Mouse (Mus musculus): ENCODE results near the gene Fxn. TPM values are rescaled to one million over a fixed set of nuclear protein-coding genes. Genes with fewer than 3 reads are reported as not detected.
"Not testable (repeated sequence)": the region's sequence is repeated elsewhere in the genome, so short reads cannot be mapped to it uniquely, and the experiment has no call there.

Gene Fxn
- polyA plus RNA-seq, 1 experiment from 2014 or later: 64.6 TPM

DNA sequence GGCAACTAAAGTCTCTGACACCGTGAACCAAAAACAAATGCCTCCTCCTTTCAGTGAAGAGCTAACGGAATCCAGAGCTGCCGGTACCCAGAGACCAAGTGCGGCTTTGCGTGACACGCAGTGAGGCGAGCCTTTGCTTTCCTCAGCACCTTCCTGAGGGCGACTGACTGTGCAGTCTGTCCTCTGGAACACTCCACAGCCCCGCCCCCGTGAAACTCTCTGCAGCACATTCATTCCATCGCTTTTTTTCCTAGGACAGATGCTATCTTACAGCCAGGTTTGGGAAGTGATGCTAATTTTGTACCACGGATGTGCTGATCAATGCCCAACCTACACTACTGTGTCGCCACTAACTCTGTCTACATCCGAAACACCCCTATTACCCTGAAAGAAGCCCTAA, 17.7 kb downstream of the Fxn start:
- WGBS: 86% methylated on average over 14 of the region's 14 CpGs
- H3K27ac ChIP-seq: no peak overlapping the region
- peaks cover 39% of the 10 kb centered on the region; the same call in 1 of the 2 replicates for H3K36me3 ChIP-seq

DNA sequence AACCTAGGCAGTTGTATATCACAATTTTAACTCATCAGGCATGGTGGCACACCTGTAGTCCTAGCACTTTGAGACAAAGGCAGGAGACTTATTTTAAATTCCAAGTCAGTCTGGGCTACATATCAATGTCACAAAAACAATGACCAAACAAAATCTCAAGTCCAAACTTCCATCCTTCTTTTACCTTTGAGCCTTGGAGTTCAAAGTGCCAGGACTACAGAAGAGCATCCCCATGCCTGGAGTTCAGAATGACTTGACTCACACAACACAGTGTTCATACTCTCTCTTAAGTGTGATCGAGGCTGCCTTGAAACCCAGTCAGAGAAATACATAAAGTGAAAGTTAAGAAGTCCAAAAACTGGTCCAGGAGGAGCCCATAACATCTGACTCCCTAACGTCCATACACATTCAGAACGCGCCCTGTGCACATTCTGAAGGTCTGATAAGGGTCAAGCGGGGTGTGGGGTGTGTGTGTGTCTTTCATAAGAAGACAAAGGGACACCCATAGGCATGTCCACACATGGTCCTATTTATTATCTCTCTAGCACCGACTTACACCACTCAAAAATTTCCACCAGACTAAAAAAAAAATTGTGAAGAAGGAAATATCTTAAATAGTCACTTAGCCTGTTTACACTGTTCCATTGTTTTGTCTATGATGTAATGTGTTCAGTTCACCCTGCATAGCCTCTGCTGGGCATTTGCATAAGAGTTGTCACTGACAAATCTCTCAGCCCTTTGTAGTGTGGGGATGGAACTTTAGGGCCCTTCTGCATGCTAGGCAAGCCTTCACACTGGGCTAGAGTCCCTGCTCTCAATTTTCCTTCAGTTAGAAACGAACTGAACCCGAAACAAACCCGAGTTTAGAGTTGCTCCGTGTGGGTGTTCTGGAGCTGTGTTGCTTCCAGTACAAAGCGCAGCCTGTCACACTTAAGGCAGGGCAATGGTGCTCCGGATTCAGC, 20.7 kb downstream of the Fxn start:
- Histone ChIP-seq H3K9me3 (replicated peaks) (no peaks in the 10 kb centered on the region), H3K4me3 (no peak overlapping the region), H3K27me3 (no peaks in the 10 kb centered on the region), H3K4me1 (replicated peaks) (peaks cover 18% of the 10 kb centered on the region), H3K4me2 (no peak overlapping the region), H3K27ac (peak overlapping the region; percentile 38), H3K9ac (no peak overlapping the region), H3K36me3 (peaks cover 17% of the 10 kb centered on the region; the same call in 1 of the 2 replicates)
- WGBS: 59% methylated on average over 12 of the region's 12 CpGs
- no peak for ATAC-seq (replicated peaks; ENCODE audit: insufficient number of reproducible peaks, insufficient read depth, low FRiP score, low read depth)

More for the DNA sequence above, 17.7 kb downstream of the Fxn start:
- Histone ChIP-seq H3K4me3 (no peak overlapping the region), H3K9me3 (replicated peaks) (no peaks in the 10 kb centered on the region), H3K9ac (no peak overlapping the region), H3K27me3 (no peaks in the 10 kb centered on the region), H3K4me1 (replicated peaks) (peaks cover 18% of the 10 kb centered on the region), H3K4me2 (no peak overlapping the region)
- no peak for ATAC-seq (replicated peaks; ENCODE audit: insufficient number of reproducible peaks, insufficient read depth, low FRiP score, low read depth)

DNA sequence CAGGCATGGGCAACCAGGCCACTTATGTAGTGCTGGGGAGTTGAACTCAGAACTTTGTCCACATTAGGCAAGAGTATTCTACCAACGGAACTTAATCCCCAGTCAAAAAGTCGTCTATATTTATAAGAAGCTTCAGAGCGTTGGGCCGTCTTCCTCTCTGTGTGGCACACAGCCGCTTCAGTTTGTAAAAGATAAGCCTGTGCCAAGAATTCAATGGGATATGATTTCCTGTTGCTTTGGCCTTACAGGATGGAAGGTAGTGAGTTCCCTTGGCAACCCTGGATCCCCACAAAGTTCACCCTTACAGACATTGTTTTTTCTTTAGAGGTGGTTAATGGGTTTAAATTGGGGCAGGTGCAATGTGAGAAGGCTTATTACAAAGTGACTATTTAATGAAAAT, 22.0 kb downstream of the Fxn start:
- Histone ChIP-seq H3K4me1 (replicated peaks) (peaks cover 22% of the 10 kb centered on the region), H3K9me3 (replicated peaks) (no peaks in the 10 kb centered on the region), H3K27me3 (no peaks in the 10 kb centered on the region), H3K4me2 (no peak overlapping the region), H3K27ac (peak overlapping the region; percentile 68), H3K36me3 (peaks cover 14% of the 10 kb centered on the region; the same call in 1 of the 2 replicates), H3K4me3 (no peak overlapping the region), H3K9ac (no peak overlapping the region)
- 0 out of 2 replicates have a peak, but pooled peaks have one; percentile 34 for ATAC-seq (replicated peaks; ENCODE audit: insufficient number of reproducible peaks, insufficient read depth, low FRiP score, low read depth)
- WGBS: 15% methylated on average over 5 of the region's 5 CpGs

DNA sequence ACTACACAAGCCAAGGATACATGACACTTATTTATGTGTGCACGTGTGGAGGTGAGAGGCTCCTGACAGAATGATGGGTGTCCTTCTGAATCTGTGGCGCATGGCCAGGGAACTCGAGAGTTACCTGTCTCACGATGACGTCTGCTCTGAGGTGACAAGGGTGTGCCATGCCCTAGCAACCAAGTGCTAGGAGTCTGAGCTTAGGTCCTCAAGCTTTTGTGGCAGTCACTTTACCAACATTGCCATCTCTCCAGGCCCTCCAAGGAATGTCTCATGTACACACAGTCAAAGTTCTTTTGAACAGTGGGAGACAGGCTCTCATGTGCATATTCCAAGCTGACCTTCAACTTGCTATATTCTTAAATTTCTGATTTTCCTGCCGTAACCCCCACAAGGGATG, 22.4 kb downstream of the Fxn start:
- 69% methylated on average over 6 of the region's 6 CpGs for WGBS
- Histone ChIP-seq H3K9ac (no peak overlapping the region), H3K27ac (peak overlapping the region; percentile 68), H3K4me3 (no peak overlapping the region), H3K4me2 (no peak overlapping the region), H3K4me1 (replicated peaks) (peaks cover 22% of the 10 kb centered on the region), H3K9me3 (replicated peaks) (no peaks in the 10 kb centered on the region), H3K27me3 (no peaks in the 10 kb centered on the region), H3K36me3 (peaks cover 14% of the 10 kb centered on the region; the same call in 1 of the 2 replicates)
- no peak for ATAC-seq (replicated peaks; ENCODE audit: insufficient number of reproducible peaks, insufficient read depth, low FRiP score, low read depth)

DNA sequence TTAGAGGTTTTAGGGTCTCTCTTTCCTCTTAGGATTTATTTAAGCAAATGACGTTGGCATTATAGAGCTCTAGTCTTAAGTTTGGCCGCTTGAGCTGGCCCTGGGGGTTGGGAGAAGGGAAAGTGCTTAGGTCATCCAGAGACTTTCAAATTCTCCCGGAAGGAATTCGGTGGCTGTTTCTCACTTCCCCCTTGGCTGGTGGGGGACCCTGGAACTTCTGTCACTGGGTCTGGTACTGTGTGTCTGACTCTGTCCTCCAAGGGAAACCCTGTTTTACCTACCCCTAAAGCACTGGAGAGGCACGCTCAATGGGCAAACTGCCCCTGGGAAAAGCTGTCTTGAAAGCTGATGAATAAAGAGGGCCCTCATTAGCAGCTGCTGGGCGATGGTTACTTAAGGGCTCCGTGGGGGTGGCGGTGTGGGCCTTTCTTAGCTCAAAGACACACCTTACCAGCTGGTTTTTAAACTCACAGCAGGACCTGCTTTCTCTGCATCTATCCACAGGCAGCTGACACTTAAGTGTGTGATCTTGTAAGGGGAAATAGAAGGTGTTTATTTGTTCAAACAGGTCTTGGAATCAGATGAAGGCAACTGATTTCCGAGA, 26.6 kb downstream of the Fxn start:
- Histone ChIP-seq H3K27me3 (no peaks in the 10 kb centered on the region), H3K9ac (no peak overlapping the region), H3K27ac (no peak overlapping the region), H3K4me3 (no peak overlapping the region), H3K4me2 (no peak overlapping the region), H3K4me1 (replicated peaks) (peaks cover 30% of the 10 kb centered on the region), H3K36me3 (no peaks in the 10 kb centered on the region), H3K9me3 (replicated peaks) (no peaks in the 10 kb centered on the region)
- 35% methylated on average over 9 of the region's 9 CpGs for WGBS
- no peak for ATAC-seq (replicated peaks; ENCODE audit: insufficient number of reproducible peaks, insufficient read depth, low FRiP score, low read depth)

DNA sequence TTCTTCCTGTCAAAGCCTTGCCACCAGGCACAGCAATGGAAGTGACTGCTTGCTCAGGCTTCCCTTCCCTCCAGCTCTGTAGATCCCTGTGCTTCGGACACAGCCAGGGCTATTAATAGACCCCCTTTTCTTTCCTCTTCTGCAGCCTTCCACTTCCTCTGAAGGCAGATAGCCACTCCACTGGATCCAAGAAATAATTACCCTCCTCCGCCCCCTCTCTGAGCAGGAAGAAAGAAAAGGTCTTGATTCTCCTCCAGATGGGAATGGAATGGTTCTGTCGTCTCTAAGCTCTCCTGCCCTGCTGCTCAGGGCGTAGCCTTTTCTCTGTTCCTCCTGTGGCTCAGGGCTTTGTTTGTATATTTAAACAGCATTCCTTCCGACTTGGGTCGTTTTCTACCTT, 28.5 kb downstream of the Fxn start:
- peaks cover 23% of the 10 kb centered on the region for H3K4me1 ChIP-seq (replicated peaks)
- no peaks in the 10 kb centered on the region for H3K27me3 ChIP-seq
- 10% methylated on average over 6 of the region's 6 CpGs for WGBS

DNA sequence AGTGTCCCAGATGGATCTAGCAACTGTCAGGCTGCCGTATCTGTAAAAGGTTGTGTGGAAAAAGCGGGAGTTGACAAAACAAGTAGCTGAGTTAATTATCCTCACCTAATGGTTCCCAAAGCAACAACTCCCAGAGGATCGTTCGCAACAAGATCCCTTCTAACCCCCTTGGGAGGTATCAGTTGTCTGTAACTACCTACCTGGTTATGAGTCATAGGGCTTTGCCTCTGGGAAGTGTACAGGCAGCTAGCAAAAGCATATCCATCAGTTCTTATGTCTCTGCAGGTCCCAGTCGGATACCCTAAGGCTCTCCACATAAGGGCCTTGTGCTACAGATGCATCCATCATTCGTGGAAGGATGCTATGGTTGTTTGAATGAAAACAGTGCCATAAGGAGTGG, 37.1 kb downstream of the Fxn start:
- Histone ChIP-seq H3K9ac (no peak overlapping the region), H3K4me2 (no peak overlapping the region), H3K27me3 (no peaks in the 10 kb centered on the region), H3K27ac (no peak overlapping the region), H3K9me3 (replicated peaks) (no peaks in the 10 kb centered on the region), H3K4me3 (no peak overlapping the region), H3K4me1 (replicated peaks) (peaks cover 11% of the 10 kb centered on the region), H3K36me3 (no peaks in the 10 kb centered on the region)
- ATAC-seq (replicated peaks; ENCODE audit: insufficient number of reproducible peaks, insufficient read depth, low FRiP score, low read depth): no peak
- 83% methylated on average over 6 of the region's 6 CpGs for WGBS

More for the DNA sequence above, 28.5 kb downstream of the Fxn start:
- no peaks in the 10 kb centered on the region for H3K9me3 ChIP-seq (replicated peaks)
- H3K27ac ChIP-seq: peak overlapping the region; percentile 80
- no peak overlapping the region for H3K9ac ChIP-seq
- H3K4me2 ChIP-seq: peak overlapping the region; percentile 48
- peak; percentile 80 for ATAC-seq (replicated peaks; ENCODE audit: insufficient number of reproducible peaks, insufficient read depth, low FRiP score, low read depth)
- no peak overlapping the region for H3K4me3 ChIP-seq
- no peaks in the 10 kb centered on the region for H3K36me3 ChIP-seq

DNA sequence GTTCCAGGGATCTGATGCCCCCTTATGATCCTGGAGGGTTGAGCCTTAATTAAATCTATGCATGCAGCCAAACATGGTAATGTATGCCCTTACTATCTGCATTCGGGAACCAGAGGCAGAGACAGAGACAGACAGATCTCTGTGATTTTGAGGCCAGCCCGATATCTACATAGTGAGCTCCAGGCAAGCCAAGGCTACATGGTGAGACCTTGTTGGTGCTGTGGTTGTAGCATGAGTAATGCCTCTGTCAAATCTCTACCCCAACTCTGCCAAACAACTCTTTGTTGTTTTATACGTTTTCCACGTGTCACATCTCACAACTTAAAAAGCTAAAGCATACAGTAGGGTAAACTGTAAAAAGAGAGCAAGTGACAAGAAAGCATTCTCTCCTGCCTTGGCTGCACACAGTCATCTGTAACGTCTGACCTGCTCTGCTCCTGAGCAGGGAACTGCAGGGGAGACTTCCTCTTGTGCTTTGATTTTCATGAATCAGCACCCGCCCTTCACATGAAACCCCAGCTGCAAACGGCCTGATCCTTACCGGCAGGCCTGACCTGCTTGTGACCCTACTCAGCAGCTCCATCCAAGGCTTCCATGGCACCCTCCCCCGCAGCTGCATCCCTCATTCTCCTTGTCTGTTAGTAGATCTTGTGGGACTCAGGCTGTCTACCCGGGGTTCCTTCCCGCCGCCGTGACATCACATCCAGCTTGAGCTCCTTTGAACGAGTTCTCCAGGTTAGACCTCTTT, 38.4 kb downstream of the Fxn start:
- Histone ChIP-seq H3K9me3 (replicated peaks) (no peaks in the 10 kb centered on the region), H3K4me1 (replicated peaks) (peaks cover 8% of the 10 kb centered on the region), H3K27ac (no peak overlapping the region), H3K4me3 (no peak overlapping the region), H3K4me2 (no peak overlapping the region), H3K36me3 (no peaks in the 10 kb centered on the region), H3K9ac (no peak overlapping the region), H3K27me3 (no peaks in the 10 kb centered on the region)
- no peak for ATAC-seq (replicated peaks; ENCODE audit: insufficient number of reproducible peaks, insufficient read depth, low FRiP score, low read depth)
- WGBS: 20% methylated on average over 14 of the region's 14 CpGs

DNA sequence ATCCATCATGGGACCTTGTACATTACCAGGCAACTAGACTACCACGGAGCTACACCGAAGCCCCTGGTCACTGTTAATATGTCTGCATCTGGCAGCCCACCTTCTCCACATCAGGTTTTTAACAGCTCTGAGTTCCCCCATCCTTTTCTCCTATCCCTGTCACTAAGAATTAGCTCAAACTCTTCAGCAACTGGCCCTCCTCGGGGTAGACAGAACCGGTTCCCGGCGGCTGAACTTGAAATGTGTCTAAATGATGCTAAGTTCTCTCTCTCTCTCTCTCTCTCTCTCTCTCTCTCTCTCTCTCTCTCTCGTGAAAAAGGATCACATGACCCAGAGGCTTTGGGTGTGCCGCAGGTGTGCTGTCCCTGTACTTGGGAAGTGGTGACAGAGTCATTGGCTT, 39.1 kb downstream of the Fxn start:
- WGBS: 76% methylated on average over 8 of the region's 8 CpGs
- Histone ChIP-seq H3K4me1 (replicated peaks) (peaks cover 8% of the 10 kb centered on the region), H3K9ac (no peak overlapping the region), H3K4me3 (no peak overlapping the region), H3K27ac (no peak overlapping the region), H3K4me2 (no peak overlapping the region), H3K27me3 (no peaks in the 10 kb centered on the region), H3K9me3 (replicated peaks) (no peaks in the 10 kb centered on the region), H3K36me3 (no peaks in the 10 kb centered on the region)
- no peak for ATAC-seq (replicated peaks; ENCODE audit: insufficient number of reproducible peaks, insufficient read depth, low FRiP score, low read depth)

DNA sequence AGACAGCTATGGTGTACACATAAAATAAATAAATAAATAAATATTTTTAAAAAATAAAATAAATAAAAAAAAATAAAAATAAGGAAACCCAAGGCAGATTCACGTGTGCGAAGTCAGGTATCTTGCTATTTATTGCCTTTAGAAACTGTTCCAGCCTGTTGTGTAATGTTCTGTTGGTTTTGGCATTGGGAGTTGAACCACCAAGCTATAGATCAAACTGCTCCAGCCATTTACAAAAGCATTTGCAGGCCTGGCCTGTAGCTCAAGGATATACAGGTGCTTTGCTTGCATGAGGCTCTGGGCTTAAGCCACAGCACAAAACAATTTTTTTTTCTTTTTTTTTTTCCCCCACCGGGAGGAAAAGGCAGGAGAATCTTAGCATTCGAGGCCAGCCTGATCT, 42.4 kb downstream of the Fxn start:
- Histone ChIP-seq H3K27ac (no peak overlapping the region), H3K9ac (no peak overlapping the region), H3K4me1 (replicated peaks) (peaks cover 8% of the 10 kb centered on the region), H3K27me3 (no peaks in the 10 kb centered on the region), H3K9me3 (replicated peaks) (no peaks in the 10 kb centered on the region), H3K36me3 (no peaks in the 10 kb centered on the region), H3K4me2 (no peak overlapping the region), H3K4me3 (no peak overlapping the region)
- no peak for ATAC-seq (replicated peaks; ENCODE audit: insufficient number of reproducible peaks, insufficient read depth, low FRiP score, low read depth)
- 82% methylated on average over 4 of the region's 4 CpGs for WGBS

DNA sequence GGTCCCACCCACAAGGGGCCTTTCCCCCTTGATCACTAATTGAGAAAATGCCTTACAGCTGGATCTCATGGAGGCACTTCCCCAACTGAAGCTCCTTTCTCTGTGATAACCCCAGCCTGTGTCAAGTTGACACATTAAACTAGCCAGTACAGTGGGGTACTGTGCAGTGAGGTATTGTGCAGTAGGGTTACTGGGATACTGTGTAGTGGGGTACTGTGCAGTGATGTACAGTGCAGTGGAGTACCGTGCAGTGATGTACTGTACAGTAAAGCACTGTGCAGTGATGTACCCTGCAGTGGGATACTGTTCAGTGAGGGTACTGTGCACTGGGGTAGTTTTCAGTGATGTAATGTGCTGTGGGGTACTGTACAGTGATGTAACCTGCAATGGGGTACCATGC, 48.0 kb downstream of the Fxn start:
- ATAC-seq (replicated peaks; ENCODE audit: insufficient number of reproducible peaks, insufficient read depth, low FRiP score, low read depth): not testable (repeated sequence)

More for the DNA sequence above, 48.0 kb downstream of the Fxn start:
- H3K4me1 ChIP-seq (replicated peaks); H3K27me3 ChIP-seq; H3K9me3 ChIP-seq (replicated peaks); H3K4me2 ChIP-seq; H3K4me3 ChIP-seq; H3K36me3 ChIP-seq; H3K27ac ChIP-seq; H3K9ac ChIP-seq: not testable (repeated sequence)
- 87% methylated on average over 1 of the region's 1 CpGs for WGBS

Data from heart, embryonic 15.5 days (tissue).